Mouse (Mus musculus): ENCODE measurements at regions not wholly inside any gene's neighbourhood (a gene's known extent, or its start where the extent isn't known, plus 50 kb on each side); places are given as distances from the start of the nearest gene placed in this dataset.

- TF ChIP-seq UBTF (IDR thresholded peaks at IDR 0.05; ENCODE audit: low read depth, low read length) (no peak), POLR2A (IDR thresholded peaks at IDR 0.05; ENCODE audit: low read depth, low read length) (no peak), SMC3 (IDR thresholded peaks at IDR 0.05; ENCODE audit: low read depth, low read length) (no peak), EP300 (IDR thresholded peaks at IDR 0.05; ENCODE audit: low read length) (no peak), MXI1 (IDR thresholded peaks at IDR 0.05; ENCODE audit: low read depth, low read length) (no peak), ZNF384 (IDR thresholded peaks at IDR 0.05; ENCODE audit: low read depth, low read length) (no peak), CTCF (conservative IDR thresholded peaks at IDR 0.05 in 1 of 2, IDR thresholded peaks at IDR 0.05 in 1 of 2; ENCODE audit: low read depth in 2 of 2, low read length in 2 of 2) (no peak), GABPA (IDR thresholded peaks at IDR 0.05; ENCODE audit: insufficient replicate concordance, low read depth, low read length) (no peak), NRF1 (IDR thresholded peaks at IDR 0.05; ENCODE audit: low read depth, low read length) (no peak), TBP (conservative IDR thresholded peaks at IDR 0.05; ENCODE audit: low read depth, low read length) (no peak), ZMIZ1 (IDR thresholded peaks at IDR 0.05; ENCODE audit: low read depth, low read length) (no peak), RAD21 (IDR thresholded peaks at IDR 0.05; ENCODE audit: low read depth, low read length) (no peak), HCFC1 (IDR thresholded peaks at IDR 0.05; ENCODE audit: low read depth, low read length) (no peak)
Observed at GRCm38 (mm10) chr1:41140542-41140941, 335.1 kb downstream of the Tmem182 start.
